Mouse (Mus musculus): ENCODE data around the gene Tmem169.

GRCm38 (mm10) chr1:72254545-72255061 is 29.6 kb upstream of the Tmem169 start:
- TF ChIP-seq POLR2A (IDR thresholded peaks at IDR 0.05; ENCODE audit: insufficient read length, low read depth) (no peak), USF1 (IDR thresholded peaks at IDR 0.05; ENCODE audit: low read depth) (no peak), POLR2AphosphoS2 (IDR thresholded peaks at IDR 0.05; ENCODE audit: insufficient read length, low read depth) (no peak), TCF12 (IDR thresholded peaks at IDR 0.05; ENCODE audit: insufficient read depth, poor library complexity, severe bottlenecking) (no peak), MAX (IDR thresholded peaks at IDR 0.05; ENCODE audit: low read depth) (no peak), CEBPB (IDR thresholded peaks at IDR 0.05; ENCODE audit: insufficient read depth, poor library complexity, severe bottlenecking) (no peak), MYOD1 (IDR thresholded peaks at IDR 0.05; ENCODE audit: control insufficient read depth in 1 of 3, insufficient read length in 2 of 3, low read depth in 2 of 3) (no peak), MYOG (IDR thresholded peaks at IDR 0.05; ENCODE audit: control insufficient read depth in 1 of 3, insufficient read depth in 1 of 3, insufficient read length in 2 of 3, low read depth in 2 of 3) (no peak), E2F4 (IDR thresholded peaks at IDR 0.05; ENCODE audit: insufficient read depth) (no peak)

Data from myocyte (in vitro differentiated cells).